Mouse (Mus musculus): ENCODE data around the gene Mt2. TPM values are rescaled to one million over a fixed set of nuclear protein-coding genes. Genes with fewer than 3 reads are reported as not detected.

Mt2 gene
- polyA plus RNA-seq, 1 experiment: 232 TPM

DNA sequence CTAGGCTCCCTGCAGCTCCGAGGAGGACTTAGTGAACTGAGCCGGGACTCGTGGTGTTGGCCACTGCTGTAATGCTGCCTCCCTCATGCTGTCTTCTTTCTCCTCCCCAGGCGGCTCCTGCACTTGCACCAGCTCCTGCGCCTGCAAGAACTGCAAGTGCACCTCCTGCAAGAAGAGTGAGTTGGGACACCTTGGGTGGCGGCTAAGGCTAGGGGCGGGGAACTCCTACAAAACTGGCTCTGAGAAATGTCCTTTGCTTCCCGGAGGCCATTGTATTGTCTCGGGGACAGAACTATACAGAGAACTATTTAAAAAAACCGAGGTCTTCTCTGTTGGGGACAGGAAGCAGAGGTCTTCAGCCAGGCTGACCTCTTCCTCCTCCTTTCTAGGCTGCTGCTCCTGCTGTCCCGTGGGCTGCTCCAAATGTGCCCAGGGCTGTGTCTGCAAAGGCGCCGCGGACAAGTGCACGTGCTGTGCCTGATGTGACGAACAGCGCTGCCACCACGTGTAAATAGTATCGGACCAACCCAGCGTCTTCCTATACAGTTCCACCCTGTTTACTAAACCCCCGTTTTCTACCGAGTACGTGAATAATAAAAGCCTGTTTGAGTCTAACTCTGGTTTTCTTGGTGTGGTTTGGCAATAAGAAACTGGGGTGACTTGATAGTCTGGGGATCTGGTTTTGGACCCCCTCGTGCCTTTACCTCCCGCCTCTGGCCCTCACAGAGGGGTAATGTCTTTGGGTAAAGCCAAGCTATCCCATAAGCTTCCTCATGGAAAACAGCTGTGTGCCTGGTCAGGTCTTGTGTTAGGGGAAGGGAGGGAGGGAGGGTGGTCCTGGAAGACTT lies 7.5 kb downstream of the Mt2 start:
- peaks cover 22% of the 10 kb centered on the region for H3K4me1 ChIP-seq (ENCODE audit: control insufficient read depth, insufficient read depth, low read length)
- TF ChIP-seq POLR2A (IDR thresholded peaks at IDR 0.05; ENCODE audit: control insufficient read depth, low read depth, low read length): no peak; the same call in 1 of the 2 replicates
- TF ChIP-seq CTCF (IDR thresholded peaks at IDR 0.05; ENCODE audit: control insufficient read depth, insufficient read depth, insufficient replicate concordance, low read depth, low read length): no peak
- peak overlapping the region; percentile 93 for H3K4me3 ChIP-seq (ENCODE audit: control insufficient read depth, low read depth, low read length)
- peak overlapping the region; percentile 97 for H3K27ac ChIP-seq (ENCODE audit: control insufficient read depth, insufficient read depth, low read depth, low read length)
- no peaks in the 10 kb centered on the region; the same call in 1 of the 2 replicates for H3K27me3 ChIP-seq (ENCODE audit: control insufficient read depth, insufficient read depth, low read length)
- no peaks in the 10 kb centered on the region; the same call in 1 of the 2 replicates for H3K36me3 ChIP-seq (ENCODE audit: control insufficient read depth, insufficient read depth, low read length)

DNA sequence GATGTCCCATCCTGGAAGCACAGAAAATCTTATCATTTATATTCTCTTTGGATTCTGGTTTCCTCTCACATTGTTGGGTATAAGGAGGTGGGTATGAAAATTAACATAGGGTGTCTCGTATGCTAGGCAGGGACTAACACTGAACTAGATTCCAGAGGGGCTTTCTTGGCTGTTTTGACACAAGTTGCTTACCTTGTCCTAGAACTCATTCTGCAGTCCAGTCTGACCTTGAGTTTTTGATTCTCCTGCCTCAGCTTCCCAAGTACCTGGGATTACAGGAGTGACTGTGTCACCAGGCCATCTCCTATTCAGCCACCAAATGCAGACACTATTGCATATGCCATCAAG lies 8.1 kb downstream of the Mt2 start:
- no peak overlapping the region for H3K27ac ChIP-seq (ENCODE audit: control insufficient read depth, insufficient read depth, low read depth, low read length)
- TF ChIP-seq POLR2A (IDR thresholded peaks at IDR 0.05; ENCODE audit: control insufficient read depth, low read depth, low read length) (no peak), CTCF (IDR thresholded peaks at IDR 0.05; ENCODE audit: control insufficient read depth, insufficient read depth, insufficient replicate concordance, low read depth, low read length) (no peak)
- no peaks in the 10 kb centered on the region; the same call in 1 of the 2 replicates for H3K36me3 ChIP-seq (ENCODE audit: control insufficient read depth, insufficient read depth, low read length)
- H3K4me3 ChIP-seq (ENCODE audit: control insufficient read depth, low read depth, low read length): no peak overlapping the region
- H3K27me3 ChIP-seq (ENCODE audit: control insufficient read depth, insufficient read depth, low read length): no peaks in the 10 kb centered on the region; the same call in 1 of the 2 replicates
- peaks cover 22% of the 10 kb centered on the region for H3K4me1 ChIP-seq (ENCODE audit: control insufficient read depth, insufficient read depth, low read length)

DNA sequence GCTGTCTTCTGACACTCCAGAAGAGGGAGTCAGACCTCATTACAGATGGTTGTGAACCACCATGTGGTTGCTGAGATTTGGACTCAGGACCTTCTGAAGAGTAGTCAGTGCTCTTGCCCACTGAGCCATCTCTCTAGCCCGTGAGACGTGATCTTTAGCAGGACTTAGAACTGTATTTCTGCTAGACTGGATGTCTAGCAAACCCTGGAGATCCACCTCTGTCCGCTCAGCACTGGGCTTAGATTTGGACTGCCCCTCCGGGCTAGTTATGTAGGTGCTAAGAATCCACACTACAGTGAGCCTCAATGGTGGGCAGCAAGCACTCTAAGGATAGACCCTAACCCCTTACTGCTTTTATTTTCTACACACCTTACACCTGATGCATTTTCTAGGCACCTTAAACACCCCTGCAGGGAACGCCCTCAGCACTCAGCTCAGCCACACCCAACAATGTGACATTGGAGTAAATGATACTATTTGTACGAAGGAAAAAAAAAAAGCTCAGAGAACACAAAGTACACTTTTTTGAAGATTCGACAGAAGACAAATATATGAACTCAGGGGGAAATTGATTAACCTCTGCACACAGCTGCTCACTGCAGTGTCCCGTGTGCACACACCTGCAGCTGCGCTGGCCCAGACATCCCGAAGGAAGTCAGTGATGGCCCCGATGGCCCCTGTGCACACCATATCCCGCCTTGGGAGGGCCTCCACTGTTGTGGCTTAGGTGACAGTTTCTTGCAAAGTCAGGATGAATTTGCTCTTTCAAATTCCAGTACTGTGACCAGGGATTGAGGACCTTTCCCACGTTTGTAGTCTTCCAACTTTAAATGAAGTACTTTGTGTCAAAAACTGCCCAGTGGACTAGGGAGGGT lies 9.8 kb downstream of the Mt2 start:
- Histone ChIP-seq H3K4me3 (ENCODE audit: control insufficient read depth, low read depth, low read length) (no peak overlapping the region; the same call in 1 of the 2 replicates), H3K36me3 (ENCODE audit: control insufficient read depth, insufficient read depth, low read length) (no peaks in the 10 kb centered on the region; the same call in 1 of the 2 replicates), H3K27me3 (ENCODE audit: control insufficient read depth, insufficient read depth, low read length) (no peaks in the 10 kb centered on the region; the same call in 1 of the 2 replicates), H3K4me1 (ENCODE audit: control insufficient read depth, insufficient read depth, low read length) (peaks cover 27% of the 10 kb centered on the region), H3K27ac (ENCODE audit: control insufficient read depth, insufficient read depth, low read depth, low read length) (peak overlapping the region; percentile 76)
- TF ChIP-seq POLR2A (IDR thresholded peaks at IDR 0.05; ENCODE audit: control insufficient read depth, low read depth, low read length): no peak
- TF ChIP-seq CTCF (IDR thresholded peaks at IDR 0.05; ENCODE audit: control insufficient read depth, insufficient read depth, insufficient replicate concordance, low read depth, low read length): no peak

DNA sequence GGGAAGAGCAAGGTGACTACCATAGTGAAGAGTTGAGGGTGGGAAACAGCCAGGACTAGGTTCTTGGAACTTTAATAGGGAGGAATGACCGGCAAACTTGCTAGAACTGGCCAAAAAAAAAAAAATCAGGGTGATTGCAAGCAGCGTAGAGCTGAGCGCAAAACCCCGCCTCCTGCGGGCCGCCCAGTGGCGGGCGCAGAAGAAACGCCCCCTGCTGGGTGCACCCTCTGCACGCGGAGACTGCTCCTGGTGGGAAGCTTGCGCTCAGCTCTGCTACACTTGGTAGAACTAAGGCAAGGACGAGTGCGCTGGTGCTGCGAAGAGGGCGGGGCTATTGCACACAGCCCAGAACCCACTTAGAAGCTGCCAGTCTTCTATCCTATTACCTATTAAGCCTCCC lies 10.7 kb downstream of the Mt2 start:
- Histone ChIP-seq H3K27me3 (ENCODE audit: control insufficient read depth, insufficient read depth, low read length) (no peaks in the 10 kb centered on the region; the same call in 1 of the 2 replicates), H3K36me3 (ENCODE audit: control insufficient read depth, insufficient read depth, low read length) (no peaks in the 10 kb centered on the region; the same call in 1 of the 2 replicates), H3K4me1 (ENCODE audit: control insufficient read depth, insufficient read depth, low read length) (peaks cover 27% of the 10 kb centered on the region), H3K27ac (ENCODE audit: control insufficient read depth, insufficient read depth, low read depth, low read length) (peak overlapping the region; percentile 76), H3K4me3 (ENCODE audit: control insufficient read depth, low read depth, low read length) (peak overlapping the region; percentile 41)
- TF ChIP-seq CTCF (IDR thresholded peaks at IDR 0.05; ENCODE audit: control insufficient read depth, insufficient read depth, insufficient replicate concordance, low read depth, low read length): peak; percentile 49; the same call in 1 of the 2 replicates
- TF ChIP-seq POLR2A (IDR thresholded peaks at IDR 0.05; ENCODE audit: control insufficient read depth, low read depth, low read length): peak; percentile 50; the same call in 1 of the 2 replicates

DNA sequence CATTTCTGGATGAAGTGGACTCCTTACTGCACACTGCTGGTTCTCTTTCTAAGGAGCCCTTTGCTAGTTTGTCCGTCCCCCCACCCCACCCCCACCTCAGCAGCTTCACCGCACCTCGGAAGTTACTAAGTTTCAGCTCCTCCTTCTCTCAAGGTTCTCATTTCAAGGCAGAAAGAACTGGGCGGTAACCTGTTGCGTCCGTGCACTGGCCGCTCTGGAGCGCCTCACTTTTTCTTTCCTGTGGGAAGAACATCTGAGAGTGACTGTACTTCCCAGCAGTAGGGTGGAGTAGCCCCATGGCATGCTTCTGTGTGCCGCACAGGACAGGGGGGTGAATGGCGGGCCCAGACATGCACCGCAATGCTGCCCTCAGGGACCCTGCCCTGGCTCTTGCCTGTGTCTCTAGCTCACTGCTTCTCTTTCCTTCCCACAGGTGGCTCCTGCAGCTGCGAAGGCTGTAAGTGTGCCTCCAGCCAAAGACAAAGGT lies 11.9 kb downstream of the Mt2 start:
- Histone ChIP-seq H3K36me3 (ENCODE audit: control insufficient read depth, insufficient read depth, low read length) (no peaks in the 10 kb centered on the region; the same call in 1 of the 2 replicates), H3K27ac (ENCODE audit: control insufficient read depth, insufficient read depth, low read depth, low read length) (peak overlapping the region; percentile 90), H3K4me1 (ENCODE audit: control insufficient read depth, insufficient read depth, low read length) (peaks cover 23% of the 10 kb centered on the region), H3K4me3 (ENCODE audit: control insufficient read depth, low read depth, low read length) (no peak overlapping the region), H3K27me3 (ENCODE audit: control insufficient read depth, insufficient read depth, low read length) (no peaks in the 10 kb centered on the region; the same call in 1 of the 2 replicates)
- TF ChIP-seq POLR2A (IDR thresholded peaks at IDR 0.05; ENCODE audit: control insufficient read depth, low read depth, low read length): no peak
- no peak for TF ChIP-seq CTCF (IDR thresholded peaks at IDR 0.05; ENCODE audit: control insufficient read depth, insufficient read depth, insufficient replicate concordance, low read depth, low read length)

DNA sequence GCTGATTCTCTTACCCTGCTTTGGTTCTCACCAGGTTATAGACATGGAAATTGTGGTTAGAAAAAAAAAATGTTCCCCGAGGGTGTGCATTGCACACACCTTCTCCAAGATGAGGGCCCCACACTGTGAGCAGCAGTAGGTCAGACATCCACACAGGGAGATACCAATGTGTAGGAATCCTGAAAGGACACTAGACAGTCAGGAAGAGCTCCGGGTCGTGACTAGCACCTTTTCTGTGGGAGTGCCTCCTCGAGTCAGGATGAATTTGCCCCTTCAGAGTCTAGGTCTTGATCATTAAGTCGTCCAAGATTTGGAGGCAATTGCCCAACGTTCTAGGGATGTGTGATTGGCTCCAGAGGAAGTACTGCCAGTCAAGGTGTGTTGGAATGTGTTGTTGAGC lies 13.3 kb downstream of the Mt2 start:
- Histone ChIP-seq H3K4me1 (ENCODE audit: control insufficient read depth, insufficient read depth, low read length) (peaks cover 18% of the 10 kb centered on the region), H3K27me3 (ENCODE audit: control insufficient read depth, insufficient read depth, low read length) (no peaks in the 10 kb centered on the region; the same call in 1 of the 2 replicates), H3K27ac (ENCODE audit: control insufficient read depth, insufficient read depth, low read depth, low read length) (peak overlapping the region; percentile 49), H3K36me3 (ENCODE audit: control insufficient read depth, insufficient read depth, low read length) (no peaks in the 10 kb centered on the region), H3K4me3 (ENCODE audit: control insufficient read depth, low read depth, low read length) (no peak overlapping the region)
- TF ChIP-seq POLR2A (IDR thresholded peaks at IDR 0.05; ENCODE audit: control insufficient read depth, low read depth, low read length) (no peak), CTCF (IDR thresholded peaks at IDR 0.05; ENCODE audit: control insufficient read depth, insufficient read depth, insufficient replicate concordance, low read depth, low read length) (no peak)

Data from testis, adult 2 months (tissue).